Mouse (Mus musculus) cerebellum, adult 2 months (tissue): ENCODE results near the gene Slc16a5.

Source experiments
- CTCF ChIP-seq: fragments of 200-500 bp; IDR thresholded peaks from 2 replicates; pipeline ENCODE4 v1.5.1; 2011; ENCODE audit warnings: low read depth, mild to moderate bottlenecking, control low read depth, low read length, moderate library complexity, borderline replicate concordance; ENCODE audit not compliant: insufficient read depth
- POLR2A ChIP-seq: fragments of 200-500 bp; IDR thresholded peaks from 2 replicates; pipeline ENCODE4 v1.6.1; 2011; ENCODE audit warnings: low read length, control low read depth, borderline replicate concordance; ENCODE audit not compliant: insufficient read depth

DNA sequence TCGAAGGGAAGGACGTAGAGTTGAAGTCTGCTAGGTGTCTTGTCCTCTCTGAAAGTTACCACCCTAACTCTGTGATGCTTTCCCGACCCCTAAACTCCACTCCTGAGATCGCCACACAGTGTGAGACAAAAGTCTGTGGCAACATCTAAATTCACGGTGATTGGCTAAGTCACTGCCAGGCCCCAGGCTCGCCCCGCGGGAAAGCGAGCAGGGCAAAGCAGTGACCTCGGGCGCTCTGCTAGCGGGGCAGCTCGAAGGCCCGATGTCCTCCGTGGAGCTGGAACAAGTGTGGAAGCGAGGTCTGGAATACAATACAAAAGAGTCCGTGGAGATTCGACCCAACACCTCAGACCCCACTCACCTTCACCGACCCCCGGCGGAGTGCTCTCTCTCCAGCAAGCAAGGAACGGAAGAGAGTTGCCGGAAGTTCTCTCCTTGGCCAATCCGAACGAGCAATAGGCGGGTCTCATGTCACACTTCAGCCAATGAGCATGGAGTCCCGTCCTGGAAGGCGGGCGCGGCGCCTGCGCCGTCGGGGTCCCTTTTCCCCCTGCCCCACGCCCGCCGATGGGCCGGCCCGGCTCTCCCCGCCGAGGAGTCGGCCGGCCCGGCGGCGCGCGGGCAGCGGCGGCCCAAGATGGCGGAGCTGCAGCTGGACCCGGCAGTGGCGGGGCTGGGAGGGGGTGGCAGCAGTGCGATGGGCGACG, 42.6 kb upstream of the Slc16a5 start, which contains the start of the genes Atp5h and Kctd2:
- no peak for TF ChIP-seq CTCF
- TF ChIP-seq POLR2A = peak; percentile 90
